Mouse (Mus musculus): ENCODE measurements at regions not wholly inside any gene's neighbourhood (a gene's known extent, or its start where the extent isn't known, plus 50 kb on each side); places are given as distances from the start of the nearest gene placed in this dataset.
"Not testable (repeated sequence)": the region's sequence is repeated elsewhere in the genome, so short reads cannot be mapped to it uniquely, and the experiment has no call there.

DNA sequence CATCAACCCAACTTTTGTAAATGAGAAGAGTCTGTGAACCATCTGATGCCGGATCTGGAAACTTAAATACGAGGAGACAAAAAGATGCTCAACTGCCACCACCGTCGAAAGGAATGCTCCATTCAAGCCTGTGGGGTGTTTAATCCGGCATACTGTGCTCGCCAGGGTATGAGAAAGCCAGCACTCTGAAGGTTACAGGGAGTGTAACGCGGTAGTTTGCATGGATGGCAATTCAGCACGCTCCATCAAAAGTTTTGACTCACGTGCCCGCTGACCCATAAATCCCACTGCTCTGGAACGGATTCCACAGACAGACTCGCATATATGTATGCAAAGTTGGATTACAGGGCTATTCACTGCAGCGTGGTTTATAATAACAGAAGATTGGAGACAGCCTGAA, 84.0 kb upstream of the Top1 start:
- Histone ChIP-seq H3K4me3 (ENCODE audit: low read depth, low read length) (no peak overlapping the region), H3K4me1 (ENCODE audit: insufficient read depth, low read length) (no peaks in the 10 kb centered on the region), H3K36me3 (ENCODE audit: insufficient read depth, low read length) (no peaks in the 10 kb centered on the region), H3K9me3 (ENCODE audit: low read length) (no peaks in the 10 kb centered on the region), H3K27ac (ENCODE audit: low read depth, low read length) (no peak overlapping the region), H3K9ac (replicated peaks; ENCODE audit: low read length, poor library complexity, severe bottlenecking) (no peak overlapping the region), H3K27me3 (ENCODE audit: insufficient read depth, low read length) (no peaks in the 10 kb centered on the region; the same call in 1 of the 2 replicates), H3K4me2 (ENCODE audit: low read depth, low read length, poor library complexity, severe bottlenecking) (no peak overlapping the region)
- DNase-seq (ENCODE audit: low spot score) (no peak), ATAC-seq (ENCODE audit: low FRiP score) (no peak)
- no peak for TF ChIP-seq CTCF (IDR thresholded peaks at IDR 0.05)
- WGBS, result 13% methylated on average over 14 of the region's 14 CpGs

GRCm38 (mm10) chr2:160567813-160568212, 77.9 kb upstream of the Top1 start:
- ATAC-seq (ENCODE audit: low FRiP score) (no peak), DNase-seq (ENCODE audit: low spot score) (no peak)
- no peak overlapping the region for H3K9ac ChIP-seq (replicated peaks; ENCODE audit: low read length, poor library complexity, severe bottlenecking)
- TF ChIP-seq CTCF (IDR thresholded peaks at IDR 0.05), result no peak
- no peak overlapping the region for H3K27ac ChIP-seq (ENCODE audit: low read depth, low read length)
- WGBS, result 93% methylated on average over 4 of the region's 4 CpGs
- H3K4me2 ChIP-seq (ENCODE audit: low read depth, low read length, poor library complexity, severe bottlenecking), result no peak overlapping the region
- no peaks in the 10 kb centered on the region for H3K4me1 ChIP-seq (ENCODE audit: insufficient read depth, low read length)
- H3K4me3 ChIP-seq (ENCODE audit: low read depth, low read length), result no peak overlapping the region
- H3K27me3 ChIP-seq (ENCODE audit: insufficient read depth, low read length), result no peaks in the 10 kb centered on the region; the same call in 1 of the 2 replicates
- no peaks in the 10 kb centered on the region for H3K36me3 ChIP-seq (ENCODE audit: insufficient read depth, low read length)
- H3K9me3 ChIP-seq (ENCODE audit: low read length), result no peaks in the 10 kb centered on the region

GRCm38 (mm10) chr2:160569496-160569895, 76.2 kb upstream of the Top1 start:
- Histone ChIP-seq H3K27ac (ENCODE audit: low read depth, low read length) (no peak overlapping the region), H3K27me3 (ENCODE audit: insufficient read depth, low read length) (no peaks in the 10 kb centered on the region), H3K9me3 (ENCODE audit: low read length) (no peaks in the 10 kb centered on the region), H3K4me3 (ENCODE audit: low read depth, low read length) (no peak overlapping the region), H3K9ac (replicated peaks; ENCODE audit: low read length, poor library complexity, severe bottlenecking) (no peak overlapping the region), H3K4me2 (ENCODE audit: low read depth, low read length, poor library complexity, severe bottlenecking) (no peak overlapping the region), H3K36me3 (ENCODE audit: insufficient read depth, low read length) (no peaks in the 10 kb centered on the region), H3K4me1 (ENCODE audit: insufficient read depth, low read length) (no peaks in the 10 kb centered on the region)
- no peak for TF ChIP-seq CTCF (IDR thresholded peaks at IDR 0.05)
- 83% methylated on average over 5 of the region's 5 CpGs for WGBS
- DNase-seq (ENCODE audit: low spot score), result no peak
- ATAC-seq (ENCODE audit: low FRiP score), result no peak

GRCm38 (mm10) chr2:160578384-160579320, 67.0 kb upstream of the Top1 start:
- peak; percentile 23; the same call in 1 of the 2 replicates for ATAC-seq (ENCODE audit: low FRiP score)
- Histone ChIP-seq H3K4me3 (ENCODE audit: low read depth, low read length) (no peak overlapping the region), H3K27me3 (ENCODE audit: insufficient read depth, low read length) (peaks cover 14% of the 10 kb centered on the region), H3K27ac (ENCODE audit: low read depth, low read length) (no peak overlapping the region), H3K4me1 (ENCODE audit: insufficient read depth, low read length) (no peaks in the 10 kb centered on the region), H3K36me3 (ENCODE audit: insufficient read depth, low read length) (no peaks in the 10 kb centered on the region), H3K4me2 (ENCODE audit: low read depth, low read length, poor library complexity, severe bottlenecking) (peak overlapping the region; percentile 32; the same call in 1 of the 2 replicates), H3K9ac (replicated peaks; ENCODE audit: low read length, poor library complexity, severe bottlenecking) (no peak overlapping the region), H3K9me3 (ENCODE audit: low read length) (no peaks in the 10 kb centered on the region)
- DNase-seq (ENCODE audit: low spot score), result peak; percentile 90
- 7% methylated on average over 17 of the region's 17 CpGs for WGBS
- peak; percentile 100 for TF ChIP-seq CTCF (IDR thresholded peaks at IDR 0.05)

GRCm38 (mm10) chr2:160580250-160580649, 65.4 kb upstream of the Top1 start:
- Histone ChIP-seq H3K27ac (ENCODE audit: low read depth, low read length) (no peak overlapping the region), H3K4me2 (ENCODE audit: low read depth, low read length, poor library complexity, severe bottlenecking) (no peak overlapping the region), H3K4me3 (ENCODE audit: low read depth, low read length) (no peak overlapping the region), H3K27me3 (ENCODE audit: insufficient read depth, low read length) (peaks cover 14% of the 10 kb centered on the region), H3K4me1 (ENCODE audit: insufficient read depth, low read length) (no peaks in the 10 kb centered on the region), H3K9ac (replicated peaks; ENCODE audit: low read length, poor library complexity, severe bottlenecking) (no peak overlapping the region), H3K9me3 (ENCODE audit: low read length) (no peaks in the 10 kb centered on the region), H3K36me3 (ENCODE audit: insufficient read depth, low read length) (no peaks in the 10 kb centered on the region)
- 30% methylated on average over 9 of the region's 9 CpGs for whole genome bisulfite sequencing
- DNase-seq (ENCODE audit: low spot score) (no peak), ATAC-seq (ENCODE audit: low FRiP score) (no peak)
- TF ChIP-seq CTCF (IDR thresholded peaks at IDR 0.05), result no peak

- no peak for DNase-seq (ENCODE audit: low spot score)
- H3K36me3 ChIP-seq (ENCODE audit: insufficient read depth, low read length), result no peaks in the 10 kb centered on the region
Measured at GRCm38 (mm10) chr2:160581029-160581428, 64.7 kb upstream of the Top1 start.

DNA sequence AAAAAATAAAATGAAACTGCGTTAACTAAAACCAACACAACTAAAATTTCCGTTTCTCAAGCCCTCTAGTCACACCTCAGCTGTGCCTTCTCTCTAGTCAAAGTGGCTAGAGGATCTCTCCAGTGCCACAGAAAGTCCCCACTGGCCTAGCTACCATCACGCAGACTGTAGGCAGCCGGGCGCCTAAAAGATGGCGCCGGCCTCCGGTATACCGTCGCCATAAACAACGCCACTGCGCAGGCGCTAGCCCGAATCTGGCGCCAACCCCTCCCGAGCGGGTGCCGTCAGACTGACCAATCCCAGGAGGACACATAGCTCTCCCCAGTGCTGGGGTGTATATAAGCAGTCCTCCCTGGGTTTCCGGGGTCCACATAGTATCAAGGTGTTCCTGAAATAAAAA, 62.7 kb upstream of the Top1 start:
- DNase-seq (ENCODE audit: low spot score); H3K4me3 ChIP-seq (ENCODE audit: low read depth, low read length); ATAC-seq (ENCODE audit: low FRiP score); H3K27me3 ChIP-seq (ENCODE audit: insufficient read depth, low read length); H3K27ac ChIP-seq (ENCODE audit: low read depth, low read length); H3K9ac ChIP-seq (replicated peaks; ENCODE audit: low read length, poor library complexity, severe bottlenecking); H3K36me3 ChIP-seq (ENCODE audit: insufficient read depth, low read length); H3K9me3 ChIP-seq (ENCODE audit: low read length); H3K4me1 ChIP-seq (ENCODE audit: insufficient read depth, low read length); H3K4me2 ChIP-seq (ENCODE audit: low read depth, low read length, poor library complexity, severe bottlenecking): not testable (repeated sequence)
- WGBS, result 98% methylated on average over 19 of the region's 19 CpGs

More at GRCm38 (mm10) chr2:160581029-160581428, 64.7 kb upstream of the Top1 start:
- Histone ChIP-seq H3K9ac (replicated peaks; ENCODE audit: low read length, poor library complexity, severe bottlenecking) (no peak overlapping the region), H3K4me1 (ENCODE audit: insufficient read depth, low read length) (no peaks in the 10 kb centered on the region), H3K4me2 (ENCODE audit: low read depth, low read length, poor library complexity, severe bottlenecking) (no peak overlapping the region), H3K9me3 (ENCODE audit: low read length) (no peaks in the 10 kb centered on the region), H3K4me3 (ENCODE audit: low read depth, low read length) (no peak overlapping the region), H3K27ac (ENCODE audit: low read depth, low read length) (no peak overlapping the region), H3K27me3 (ENCODE audit: insufficient read depth, low read length) (peaks cover 14% of the 10 kb centered on the region)
- ATAC-seq (ENCODE audit: low FRiP score), result no peak
- 6% methylated on average over 9 of the region's 9 CpGs for whole genome bisulfite sequencing
- no peak for TF ChIP-seq CTCF (IDR thresholded peaks at IDR 0.05)
